Mouse (Mus musculus): ENCODE results near the gene Vars.
A peak's percentile ranks its signal among the peaks of the same experiment; 100 is the strongest.
"Not testable (repeated sequence)": the region's sequence is repeated elsewhere in the genome, so short reads cannot be mapped to it uniquely, and the experiment has no call there.

Gene Vars

GRCm38 (mm10) chr17:35000717-35001451 lies at the start of gene Vars:
Vars (plus strand) TSS chr17:35000987.
- peak; percentile 89 for DNase-seq (ENCODE audit: low read depth, low spot score)

GRCm38 (mm10) chr17:34951636-34952377 lies 49.0 kb upstream of the Vars start:
- DNase-seq (ENCODE audit: low read depth, low spot score) = no peak

GRCm38 (mm10) chr17:34952378-34953040 lies 48.3 kb upstream of the Vars start:
- peak; percentile 86 for DNase-seq (ENCODE audit: low read depth, low spot score)

GRCm38 (mm10) chr17:34953258-34953657 lies 47.5 kb upstream of the Vars start:
- peak; percentile 69 for DNase-seq (ENCODE audit: low read depth, low spot score)

- DNase-seq (ENCODE audit: low read depth, low spot score) = no peak
Observed at GRCm38 (mm10) chr17:34953904-34954303, 46.9 kb upstream of the Vars start.

- no peak for DNase-seq (ENCODE audit: low read depth, low spot score)
Observed at GRCm38 (mm10) chr17:34954831-34955230, 46.0 kb upstream of the Vars start.

- no peak for DNase-seq (ENCODE audit: low read depth, low spot score)
Observed at GRCm38 (mm10) chr17:34955884-34956283, 44.9 kb upstream of the Vars start.

- DNase-seq (ENCODE audit: low read depth, low spot score) = no peak
Observed at GRCm38 (mm10) chr17:34956340-34956739, 44.4 kb upstream of the Vars start.

- DNase-seq (ENCODE audit: low read depth, low spot score) = not testable (repeated sequence)
Observed at GRCm38 (mm10) chr17:34957291-34957690, 43.5 kb upstream of the Vars start.

- DNase-seq (ENCODE audit: low read depth, low spot score) = not testable (repeated sequence)
Observed at GRCm38 (mm10) chr17:34957966-34958365, 42.8 kb upstream of the Vars start.

GRCm38 (mm10) chr17:34958734-34959129 lies 42.1 kb upstream of the Vars start:
- not testable (repeated sequence) for DNase-seq (ENCODE audit: low read depth, low spot score)

GRCm38 (mm10) chr17:34959130-34959778 lies 41.5 kb upstream of the Vars start, which contains the start of gene Hspa1b:
Hspa1b (minus strand) TSS chr17:34959238.
- DNase-seq (ENCODE audit: low read depth, low spot score) = peak; percentile 89

- DNase-seq (ENCODE audit: low read depth, low spot score) = no peak
Observed at GRCm38 (mm10) chr17:34959881-34960515, 40.8 kb upstream of the Vars start.

- DNase-seq (ENCODE audit: low read depth, low spot score) = no peak
Observed at GRCm38 (mm10) chr17:34960702-34961493, 39.9 kb upstream of the Vars start.

GRCm38 (mm10) chr17:34962125-34962524 lies 38.7 kb upstream of the Vars start:
- no peak for DNase-seq (ENCODE audit: low read depth, low spot score)

- DNase-seq (ENCODE audit: low read depth, low spot score) = no peak
Observed at GRCm38 (mm10) chr17:34962841-34963240, 37.9 kb upstream of the Vars start.

- peak; percentile 48 for DNase-seq (ENCODE audit: low read depth, low spot score)
Observed at GRCm38 (mm10) chr17:34964640-34965049, 36.1 kb upstream of the Vars start.

- DNase-seq (ENCODE audit: low read depth, low spot score) = no peak
Observed at GRCm38 (mm10) chr17:34965627-34966026, 35.2 kb upstream of the Vars start.

GRCm38 (mm10) chr17:34969822-34970221 lies 31.0 kb upstream of the Vars start, which contains the start of gene Gm20481:
Gm20481 (plus strand) TSS chr17:34969912.
- DNase-seq (ENCODE audit: low read depth, low spot score) = not testable (repeated sequence)

- not testable (repeated sequence) for DNase-seq (ENCODE audit: low read depth, low spot score)
Observed at GRCm38 (mm10) chr17:34970850-34971249, 29.9 kb upstream of the Vars start.

All from ES-CJ7 (cell line).